Mouse (Mus musculus) neural tube, embryonic 12.5 days (tissue): ENCODE results near the gene Ncf1. TPM values are rescaled to one million over a fixed set of nuclear protein-coding genes. Genes with fewer than 3 reads are reported as not detected.

ENCODE experiments used
- ATAC-seq: fragments of 200-750 bp; cut with Nextera tagmentation; 2 replicates; pipeline ENCODE4 v1.8.0; 2017; ENCODE audit warnings: low read depth, mild to moderate bottlenecking, moderate TSS enrichment, moderate library complexity; ENCODE audit not compliant: low FRiP score
- H3K27ac ChIP-seq: fragments of 300-500 bp; sonication (generic); 2 replicates; pipeline ENCODE4 v1.5.1; 2016
- H3K27me3 ChIP-seq: fragments of 300-500 bp; sonication (generic); replicated peaks from 2 replicates; pipeline ENCODE4 v1.6.1; 2016; ENCODE audit warnings: mild to moderate bottlenecking
- H3K36me3 ChIP-seq: fragments of 300-500 bp; sonication (generic); 2 replicates; pipeline ENCODE4 v1.6.1; 2016; ENCODE audit warnings: mild to moderate bottlenecking
- H3K4me1 ChIP-seq: fragments of 300-500 bp; sonication (generic); 2 replicates; pipeline ENCODE4 v1.6.1; 2016
- H3K4me2 ChIP-seq: fragments of 300-500 bp; sonication (generic); replicated peaks from 2 replicates; pipeline ENCODE4 v1.6.1; 2016; ENCODE audit warnings: mild to moderate bottlenecking
- H3K4me3 ChIP-seq: fragments of 300-500 bp; sonication (generic); 2 replicates; pipeline ENCODE4 v1.5.1; 2016
- H3K9ac ChIP-seq: fragments of 300-500 bp; sonication (generic); 2 replicates; pipeline ENCODE4 v1.6.1; 2016; ENCODE audit warnings: mild to moderate bottlenecking
- H3K9me3 ChIP-seq: fragments of 300-500 bp; sonication (generic); 2 replicates; pipeline ENCODE4 v1.6.1; 2016; ENCODE audit warnings: mild to moderate bottlenecking
- WGBS: fragments of 180-500 bp; shearing (Covaris S2); methylation state at CpG from one replicate; pipeline ENCODE4 v1.1.7; 2016; 5-methylcytosine and 5-hydroxymethylcytosine counted together
- polyA plus RNA-seq: library from polyadenylated mRNA; unstranded; fragments of >200 nt; fragmentation: Nextera tagmentation; extraction: Ambion mirVana; gene quantifications from 2 replicates; pipeline ENCODE4 v1.2.1, GENCODE M21; 2016

Ncf1 gene
- polyA plus RNA-seq, 1 experiment from 2014 or later, result 3.5 TPM

GRCm38 (mm10) chr5:134186961-134187731, 42.3 kb downstream of the Ncf1 start:
- Histone ChIP-seq H3K9ac (no peak overlapping the region), H3K36me3 (no peaks in the 10 kb centered on the region), H3K27ac (no peak overlapping the region), H3K4me1 (peaks cover 17% of the 10 kb centered on the region), H3K27me3 (no peaks in the 10 kb centered on the region), H3K4me3 (no peak overlapping the region), H3K4me2 (no peak overlapping the region), H3K9me3 (no peaks in the 10 kb centered on the region)
- 82% methylated on average over 4 of the region's 4 CpGs for WGBS
- no peak for ATAC-seq

GRCm38 (mm10) chr5:134186059-134186458, 43.4 kb downstream of the Ncf1 start:
- Histone ChIP-seq H3K9me3 (no peaks in the 10 kb centered on the region), H3K4me3 (no peak overlapping the region), H3K36me3 (no peaks in the 10 kb centered on the region), H3K27me3 (no peaks in the 10 kb centered on the region), H3K4me2 (no peak overlapping the region), H3K27ac (no peak overlapping the region), H3K9ac (no peak overlapping the region), H3K4me1 (peaks cover 19% of the 10 kb centered on the region)
- ATAC-seq, result no peak
- WGBS, result 96% methylated on average over 3 of the region's 3 CpGs

DNA sequence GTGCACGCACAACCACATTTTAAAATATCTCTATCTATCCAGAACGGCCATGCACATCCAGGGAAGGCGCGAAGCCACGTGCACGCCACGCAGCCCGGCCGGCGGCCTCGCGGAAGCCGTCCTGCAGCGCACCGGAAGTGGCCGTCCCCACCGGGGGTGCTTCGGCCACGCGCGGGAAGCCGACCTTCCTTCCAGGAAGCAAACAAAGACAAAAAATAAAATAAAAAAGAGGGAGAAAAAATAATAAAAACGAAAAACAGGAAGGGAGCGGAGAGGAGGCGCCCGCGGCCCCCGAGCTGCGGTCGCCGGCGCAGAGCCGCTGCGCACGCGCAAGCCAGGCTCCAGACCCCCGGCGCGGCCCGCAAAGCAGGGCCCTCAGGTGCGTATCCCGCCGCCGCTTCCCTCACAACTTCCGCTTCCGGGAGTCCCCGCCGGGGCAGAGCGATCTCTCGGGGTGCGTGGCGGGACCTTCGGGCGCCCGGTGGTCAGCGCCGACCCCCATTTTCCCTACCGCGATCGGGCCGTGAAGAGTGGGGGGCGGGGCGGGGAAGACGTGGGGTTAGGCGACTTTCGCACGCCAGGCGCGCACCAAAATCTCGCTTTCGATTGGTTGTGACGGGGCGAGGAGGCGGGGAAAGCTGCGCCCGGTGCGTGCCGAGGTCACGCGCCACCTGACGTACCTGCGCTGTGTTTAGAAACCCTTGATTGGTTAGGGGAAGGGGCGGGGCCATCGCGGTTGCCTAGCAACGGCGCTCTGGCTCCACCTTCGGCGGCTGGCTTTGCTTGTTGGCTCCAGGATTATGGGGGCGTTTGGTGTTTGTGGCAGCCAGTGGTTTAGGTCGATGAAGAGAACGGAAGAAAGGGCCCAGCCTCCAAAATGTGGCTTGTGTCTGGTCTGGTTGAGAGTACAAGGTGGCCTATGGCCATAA, 45.3 kb downstream of the Ncf1 start, which contains the start of gene Gtf2ird2:
Gene Gtf2ird2, plus strand, starts transcription at position 140 of the 929 bp plus-strand sequence.
- Histone ChIP-seq H3K4me2 (peak within 1 kb of the TSS; percentile 63), H3K9ac (peak within 1 kb of the TSS; percentile 78), H3K27ac (peak within 1 kb of the TSS; percentile 82), H3K36me3 (no peaks in the 10 kb centered on the region), H3K4me3 (peak within 1 kb of the TSS; percentile 56), H3K27me3 (no peaks in the 10 kb centered on the region), H3K9me3 (no peaks in the 10 kb centered on the region), H3K4me1 (peaks cover 19% of the 10 kb centered on the region)
- under 1% methylated on average over 92 of the region's 92 CpGs for WGBS
- peak; percentile 95 for ATAC-seq

GRCm38 (mm10) chr5:134183162-134183561, 46.3 kb downstream of the Ncf1 start:
- peaks cover 19% of the 10 kb centered on the region for H3K4me1 ChIP-seq
- H3K27ac ChIP-seq, result no peak overlapping the region
- no peaks in the 10 kb centered on the region for H3K36me3 ChIP-seq
- no peak for ATAC-seq
- no peaks in the 10 kb centered on the region for H3K9me3 ChIP-seq
- H3K4me2 ChIP-seq, result peak overlapping the region; percentile 63
- no peaks in the 10 kb centered on the region for H3K27me3 ChIP-seq
- peak overlapping the region; percentile 56 for H3K4me3 ChIP-seq
- WGBS, result 53% methylated on average over 7 of the region's 7 CpGs
- H3K9ac ChIP-seq, result peak overlapping the region; percentile 78

DNA sequence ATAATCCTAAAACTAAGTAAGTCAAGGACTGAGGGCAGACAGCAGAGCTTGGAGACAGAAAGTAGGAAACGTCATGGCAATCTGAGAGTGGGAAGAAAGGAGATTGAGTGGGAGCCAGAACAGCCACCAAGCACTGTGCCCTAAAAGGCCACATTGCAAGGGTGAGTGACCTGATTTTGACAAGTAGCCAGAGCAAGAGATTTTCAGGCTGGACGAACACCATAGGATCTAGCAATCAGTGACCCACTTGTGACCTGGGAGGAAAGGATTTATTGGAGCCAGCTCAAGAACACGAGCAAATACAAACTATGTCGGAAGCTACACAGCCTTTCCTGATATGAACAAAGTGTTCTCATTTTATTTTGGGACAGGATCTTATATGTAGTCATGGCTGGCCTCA, 46.7 kb downstream of the Ncf1 start:
- Histone ChIP-seq H3K27ac (no peak overlapping the region), H3K4me1 (peaks cover 19% of the 10 kb centered on the region), H3K9me3 (no peaks in the 10 kb centered on the region), H3K36me3 (no peaks in the 10 kb centered on the region), H3K27me3 (no peaks in the 10 kb centered on the region), H3K4me2 (peak overlapping the region; percentile 63), H3K4me3 (no peak overlapping the region), H3K9ac (no peak overlapping the region)
- ATAC-seq, result no peak
- WGBS, result 49% methylated on average over 4 of the region's 4 CpGs

- ATAC-seq, result no peak
- 53% methylated on average over 3 of the region's 3 CpGs for WGBS
- Histone ChIP-seq H3K27me3 (no peaks in the 10 kb centered on the region), H3K4me1 (peaks cover 19% of the 10 kb centered on the region), H3K9me3 (no peaks in the 10 kb centered on the region), H3K36me3 (no peaks in the 10 kb centered on the region), H3K4me3 (no peak overlapping the region), H3K4me2 (peak overlapping the region; percentile 63; the same call in 1 of the 2 replicates), H3K9ac (no peak overlapping the region), H3K27ac (no peak overlapping the region)
Observed at GRCm38 (mm10) chr5:134182172-134182571, 47.3 kb downstream of the Ncf1 start.

GRCm38 (mm10) chr5:134179871-134180270, 49.6 kb downstream of the Ncf1 start:
- WGBS, result 27% methylated on average over 7 of the region's 7 CpGs
- no peak overlapping the region for H3K27ac ChIP-seq
- H3K9me3 ChIP-seq, result no peaks in the 10 kb centered on the region
- H3K4me3 ChIP-seq, result no peak overlapping the region
- H3K27me3 ChIP-seq, result no peaks in the 10 kb centered on the region
- H3K4me2 ChIP-seq, result no peak overlapping the region
- H3K9ac ChIP-seq, result no peak overlapping the region
- H3K36me3 ChIP-seq, result no peaks in the 10 kb centered on the region
- H3K4me1 ChIP-seq, result peaks cover 26% of the 10 kb centered on the region
- ATAC-seq, result no peak

DNA sequence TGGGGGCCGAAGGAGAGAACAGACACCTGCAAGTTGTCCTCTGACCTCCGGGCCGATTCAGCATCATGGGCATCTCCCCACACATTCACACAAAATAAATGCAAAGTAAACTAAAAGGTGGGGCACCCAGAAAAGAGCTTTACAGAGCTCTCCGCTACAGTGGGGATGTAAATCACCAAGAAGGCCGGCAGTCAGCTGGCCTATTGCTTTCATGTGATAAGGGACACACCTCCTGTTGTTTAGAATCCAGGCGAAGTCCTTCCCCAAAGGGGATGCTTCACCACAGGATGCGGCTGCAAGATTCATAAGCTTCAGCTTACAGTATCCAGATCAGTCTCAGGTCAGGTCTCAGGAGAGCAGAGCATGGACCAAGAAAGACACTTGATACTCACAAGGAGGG, 50.9 kb downstream of the Ncf1 start:
- no peak for ATAC-seq
- no peak overlapping the region for H3K9ac ChIP-seq
- 72% methylated on average over 7 of the region's 7 CpGs for WGBS

GRCm38 (mm10) chr5:134176169-134176881, 53.1 kb downstream of the Ncf1 start, which contains the start of gene Rcc1l:
TSS of gene Rcc1l (minus strand) at chr5:134176774.
- under 1% methylated on average over 72 of the region's 72 CpGs for WGBS
- Histone ChIP-seq H3K4me3 (peak within 1 kb of the TSS; percentile 97), H3K4me1 (peaks cover 7% of the 10 kb centered on the region)

More for the DNA sequence above, 50.9 kb downstream of the Ncf1 start:
- Histone ChIP-seq H3K36me3 (no peaks in the 10 kb centered on the region), H3K4me3 (no peak overlapping the region), H3K9me3 (no peaks in the 10 kb centered on the region), H3K4me1 (peaks cover 23% of the 10 kb centered on the region), H3K27me3 (no peaks in the 10 kb centered on the region), H3K4me2 (no peak overlapping the region), H3K27ac (no peak overlapping the region)

GRCm38 (mm10) chr5:134175696-134176095, 53.7 kb downstream of the Ncf1 start:
- Histone ChIP-seq H3K27me3 (no peaks in the 10 kb centered on the region), H3K9ac (peak overlapping the region; percentile 70), H3K27ac (no peak overlapping the region), H3K4me3 (peak overlapping the region; percentile 97), H3K36me3 (peaks cover 3% of the 10 kb centered on the region; the same call in 1 of the 2 replicates), H3K4me1 (peaks cover 7% of the 10 kb centered on the region), H3K4me2 (peak overlapping the region; percentile 86), H3K9me3 (no peaks in the 10 kb centered on the region)
- no peak for ATAC-seq
- 7% methylated on average over 10 of the region's 10 CpGs for WGBS

More at GRCm38 (mm10) chr5:134176169-134176881, 53.1 kb downstream of the Ncf1 start, which contains the start of gene Rcc1l:
- H3K27ac ChIP-seq, result no peak within 1 kb of the TSS
- ATAC-seq, result peak; percentile 90
- peak within 1 kb of the TSS; percentile 70 for H3K9ac ChIP-seq
- H3K4me2 ChIP-seq, result peak within 1 kb of the TSS; percentile 86
- H3K27me3 ChIP-seq, result no peaks in the 10 kb centered on the region
- peaks cover 3% of the 10 kb centered on the region; the same call in 1 of the 2 replicates for H3K36me3 ChIP-seq
- H3K9me3 ChIP-seq, result no peaks in the 10 kb centered on the region

DNA sequence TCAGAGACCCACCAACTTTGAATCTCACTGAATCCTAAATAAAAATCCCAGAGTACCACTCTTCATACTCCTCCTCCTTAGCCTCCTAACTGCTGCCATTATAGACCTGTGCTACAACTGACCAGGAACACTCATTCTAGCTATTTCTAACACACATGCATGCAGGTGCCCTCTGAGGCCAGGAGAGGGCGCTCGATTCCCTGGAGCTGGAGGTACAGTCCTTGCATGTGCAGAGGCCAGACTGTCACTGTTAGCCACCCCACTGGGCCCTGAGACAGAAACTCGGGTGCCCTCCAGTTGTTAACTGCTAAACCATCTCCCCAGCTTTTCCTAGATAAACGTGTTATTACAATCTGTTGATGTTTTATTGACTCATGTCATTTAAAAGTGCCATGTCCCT, 56.2 kb downstream of the Ncf1 start:
- no peak overlapping the region for H3K4me2 ChIP-seq
- H3K27ac ChIP-seq, result no peak overlapping the region
- no peak for ATAC-seq
- H3K27me3 ChIP-seq, result no peaks in the 10 kb centered on the region
- no peaks in the 10 kb centered on the region for H3K9me3 ChIP-seq
- H3K4me1 ChIP-seq, result peaks cover 7% of the 10 kb centered on the region
- H3K9ac ChIP-seq, result no peak overlapping the region
- peaks cover 3% of the 10 kb centered on the region for H3K36me3 ChIP-seq
- WGBS, result 37% methylated on average over 4 of the region's 4 CpGs
- no peak overlapping the region for H3K4me3 ChIP-seq
